Mouse (Mus musculus): ENCODE data around the gene Fbxo17.

DNA sequence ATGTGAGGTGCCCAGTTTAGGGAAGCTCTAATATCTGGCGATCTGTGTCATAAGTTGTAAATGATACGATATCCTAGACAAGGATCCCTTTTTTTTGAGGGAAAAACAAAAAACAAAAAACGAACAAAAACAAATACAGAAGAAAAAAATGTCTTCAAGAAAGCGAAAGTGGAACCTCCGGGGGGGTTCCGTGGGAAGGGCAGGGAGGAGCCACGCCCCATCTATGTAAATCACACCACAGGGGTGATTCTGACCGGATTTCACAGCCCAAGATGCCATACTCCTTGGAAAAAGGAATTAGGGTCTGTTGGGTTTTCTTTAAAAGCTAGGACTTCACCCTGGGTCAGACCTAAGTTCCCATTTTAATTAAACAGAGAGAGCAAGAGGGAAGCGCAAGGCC, 41.6 kb upstream of the Fbxo17 start:
- TF ChIP-seq CTCF (IDR thresholded peaks at IDR 0.05; ENCODE audit: control insufficient read depth, insufficient read depth, low read length) (no peak), POLR2A (IDR thresholded peaks at IDR 0.05; ENCODE audit: borderline replicate concordance, control insufficient read depth, low read depth, low read length) (no peak)

Measured in bone marrow, adult 2 months (tissue).